Mouse (Mus musculus): ENCODE measurements around the gene Ciz1. TPM values are rescaled to one million over a fixed set of nuclear protein-coding genes. Genes with fewer than 3 reads are reported as not detected.

Ciz1 gene
- polyA plus RNA-seq, 1 experiment from 2014 or later: 57.7 TPM

GRCm38 (mm10) chr2:32324322-32324721 lies 27.8 kb upstream of the Ciz1 start:
- no peak overlapping the region for H3K4me3 ChIP-seq
- H3K27ac ChIP-seq: no peak overlapping the region
- no peaks in the 10 kb centered on the region for H3K9me3 ChIP-seq
- 65% methylated on average over 4 of the region's 4 CpGs for WGBS
- no peak for DNase-seq (ENCODE audit: extremely low spot score, low spot score)
- H3K36me3 ChIP-seq (replicated peaks): no peaks in the 10 kb centered on the region; the same call in 1 of the 2 replicates
- H3K27me3 ChIP-seq (ENCODE audit: poor library complexity, severe bottlenecking): peaks cover 4% of the 10 kb centered on the region; the same call in 1 of the 2 replicates
- H3K4me1 ChIP-seq: peaks cover 40% of the 10 kb centered on the region

- H3K27ac ChIP-seq: no peak overlapping the region
- peaks cover 35% of the 10 kb centered on the region for H3K4me1 ChIP-seq
- H3K27me3 ChIP-seq (ENCODE audit: poor library complexity, severe bottlenecking): no peaks in the 10 kb centered on the region; the same call in 1 of the 2 replicates
- DNase-seq (ENCODE audit: extremely low spot score, low spot score): no peak
- H3K9me3 ChIP-seq: no peaks in the 10 kb centered on the region
- 77% methylated on average over 7 of the region's 7 CpGs for WGBS
- H3K4me3 ChIP-seq: no peak overlapping the region
- no peaks in the 10 kb centered on the region; the same call in 1 of the 2 replicates for H3K36me3 ChIP-seq (replicated peaks)
These were observed 26.8 kb upstream of the Ciz1 start for GRCm38 (mm10) chr2:32325342-32325741.

- H3K27ac ChIP-seq: no peak overlapping the region
- WGBS: 92% methylated on average over 4 of the region's 4 CpGs
- DNase-seq (ENCODE audit: extremely low spot score, low spot score): no peak
- H3K36me3 ChIP-seq (replicated peaks): no peaks in the 10 kb centered on the region; the same call in 1 of the 2 replicates
- H3K4me1 ChIP-seq: peaks cover 26% of the 10 kb centered on the region
- H3K27me3 ChIP-seq (ENCODE audit: poor library complexity, severe bottlenecking): no peaks in the 10 kb centered on the region; the same call in 1 of the 2 replicates
- H3K9me3 ChIP-seq: no peaks in the 10 kb centered on the region
- no peak overlapping the region for H3K4me3 ChIP-seq
These were observed 24.9 kb upstream of the Ciz1 start for GRCm38 (mm10) chr2:32327200-32327599.

GRCm38 (mm10) chr2:32328911-32329460 lies 23.1 kb upstream of the Ciz1 start:
- H3K27ac ChIP-seq: peak overlapping the region; percentile 68
- no peak overlapping the region for H3K4me3 ChIP-seq
- DNase-seq (ENCODE audit: extremely low spot score, low spot score): no peak
- peaks cover 8% of the 10 kb centered on the region; the same call in 1 of the 2 replicates for H3K27me3 ChIP-seq (ENCODE audit: poor library complexity, severe bottlenecking)
- H3K36me3 ChIP-seq (replicated peaks): 0 out of 2 replicates have a peak, but pooled peaks cover 6% of the 10 kb centered on the region
- peaks cover 18% of the 10 kb centered on the region for H3K4me1 ChIP-seq
- 39% methylated on average over 13 of the region's 13 CpGs for WGBS
- no peaks in the 10 kb centered on the region for H3K9me3 ChIP-seq

GRCm38 (mm10) chr2:32329531-32329930 lies 22.6 kb upstream of the Ciz1 start:
- Histone ChIP-seq H3K36me3 (replicated peaks) (peaks cover 6% of the 10 kb centered on the region; the same call in 1 of the 2 replicates), H3K4me1 (peaks cover 18% of the 10 kb centered on the region), H3K9me3 (no peaks in the 10 kb centered on the region), H3K4me3 (no peak overlapping the region), H3K27me3 (ENCODE audit: poor library complexity, severe bottlenecking) (peaks cover 13% of the 10 kb centered on the region; the same call in 1 of the 2 replicates), H3K27ac (peak overlapping the region; percentile 68)
- 47% methylated on average over 6 of the region's 6 CpGs for WGBS
- DNase-seq (ENCODE audit: extremely low spot score, low spot score): no peak

GRCm38 (mm10) chr2:32332159-32332558 lies 20.0 kb upstream of the Ciz1 start:
- peaks cover 18% of the 10 kb centered on the region; the same call in 1 of the 2 replicates for H3K36me3 ChIP-seq (replicated peaks)
- peaks cover 22% of the 10 kb centered on the region for H3K4me1 ChIP-seq
- WGBS: 89% methylated on average over 5 of the region's 5 CpGs
- H3K4me3 ChIP-seq: no peak overlapping the region
- H3K27me3 ChIP-seq (ENCODE audit: poor library complexity, severe bottlenecking): peaks cover 34% of the 10 kb centered on the region
- no peak overlapping the region for H3K27ac ChIP-seq
- H3K9me3 ChIP-seq: no peaks in the 10 kb centered on the region
- DNase-seq (ENCODE audit: extremely low spot score, low spot score): no peak

GRCm38 (mm10) chr2:32335888-32336287 lies 16.2 kb upstream of the Ciz1 start:
- Histone ChIP-seq H3K9me3 (no peaks in the 10 kb centered on the region), H3K4me3 (no peak overlapping the region), H3K36me3 (replicated peaks) (peaks cover 26% of the 10 kb centered on the region), H3K27ac (no peak overlapping the region), H3K27me3 (ENCODE audit: poor library complexity, severe bottlenecking) (peaks cover 34% of the 10 kb centered on the region), H3K4me1 (peaks cover 13% of the 10 kb centered on the region)
- 53% methylated on average over 15 of the region's 15 CpGs for WGBS
- no peak for DNase-seq (ENCODE audit: extremely low spot score, low spot score)

GRCm38 (mm10) chr2:32339912-32340642 lies 12.1 kb upstream of the Ciz1 start:
- Histone ChIP-seq H3K27ac (no peak overlapping the region), H3K27me3 (ENCODE audit: poor library complexity, severe bottlenecking) (peaks cover 16% of the 10 kb centered on the region), H3K4me1 (peaks cover 25% of the 10 kb centered on the region), H3K36me3 (replicated peaks) (peaks cover 20% of the 10 kb centered on the region), H3K9me3 (no peaks in the 10 kb centered on the region), H3K4me3 (no peak overlapping the region)
- 44% methylated on average over 26 of the region's 26 CpGs for WGBS
- no peak for DNase-seq (ENCODE audit: extremely low spot score, low spot score)

GRCm38 (mm10) chr2:32340836-32341633 lies 11.1 kb upstream of the Ciz1 start:
- Histone ChIP-seq H3K4me3 (no peak overlapping the region), H3K36me3 (replicated peaks) (peaks cover 11% of the 10 kb centered on the region), H3K4me1 (peaks cover 22% of the 10 kb centered on the region), H3K27ac (no peak overlapping the region), H3K27me3 (ENCODE audit: poor library complexity, severe bottlenecking) (peaks cover 6% of the 10 kb centered on the region), H3K9me3 (no peaks in the 10 kb centered on the region)
- no peak for DNase-seq (ENCODE audit: extremely low spot score, low spot score)
- WGBS: 84% methylated on average over 13 of the region's 13 CpGs

GRCm38 (mm10) chr2:32341634-32341939 lies 10.5 kb upstream of the Ciz1 start:
- H3K36me3 ChIP-seq (replicated peaks): peaks cover 8% of the 10 kb centered on the region
- WGBS: 82% methylated on average over 4 of the region's 4 CpGs
- peaks cover 21% of the 10 kb centered on the region for H3K4me1 ChIP-seq
- DNase-seq (ENCODE audit: extremely low spot score, low spot score): no peak
- H3K27me3 ChIP-seq (ENCODE audit: poor library complexity, severe bottlenecking): peaks cover under 1% of the 10 kb centered on the region; the same call in 1 of the 2 replicates
- H3K27ac ChIP-seq: no peak overlapping the region
- no peaks in the 10 kb centered on the region for H3K9me3 ChIP-seq
- no peak overlapping the region for H3K4me3 ChIP-seq

GRCm38 (mm10) chr2:32342039-32342438 lies 10.1 kb upstream of the Ciz1 start:
- WGBS: 86% methylated on average over 4 of the region's 4 CpGs
- H3K27ac ChIP-seq: no peak overlapping the region
- no peak overlapping the region for H3K4me3 ChIP-seq
- H3K36me3 ChIP-seq (replicated peaks): peaks cover 8% of the 10 kb centered on the region
- peaks cover 21% of the 10 kb centered on the region for H3K4me1 ChIP-seq
- no peak for DNase-seq (ENCODE audit: extremely low spot score, low spot score)
- no peaks in the 10 kb centered on the region for H3K9me3 ChIP-seq
- H3K27me3 ChIP-seq (ENCODE audit: poor library complexity, severe bottlenecking): no peaks in the 10 kb centered on the region; the same call in 1 of the 2 replicates

GRCm38 (mm10) chr2:32342539-32343350 lies 9.4 kb upstream of the Ciz1 start:
- Histone ChIP-seq H3K4me1 (peaks cover 21% of the 10 kb centered on the region), H3K36me3 (replicated peaks) (peaks cover 6% of the 10 kb centered on the region), H3K27ac (peak overlapping the region; percentile 37; the same call in 1 of the 2 replicates), H3K9me3 (no peaks in the 10 kb centered on the region), H3K27me3 (ENCODE audit: poor library complexity, severe bottlenecking) (no peaks in the 10 kb centered on the region; the same call in 1 of the 2 replicates), H3K4me3 (no peak overlapping the region)
- no peak for DNase-seq (ENCODE audit: extremely low spot score, low spot score)
- 75% methylated on average over 6 of the region's 6 CpGs for WGBS
